Mouse (Mus musculus): ENCODE results near the gene Pank2.
"Not testable (repeated sequence)": the region's sequence is repeated elsewhere in the genome, so short reads cannot be mapped to it uniquely, and the experiment has no call there.

The Pank2 gene

DNA sequence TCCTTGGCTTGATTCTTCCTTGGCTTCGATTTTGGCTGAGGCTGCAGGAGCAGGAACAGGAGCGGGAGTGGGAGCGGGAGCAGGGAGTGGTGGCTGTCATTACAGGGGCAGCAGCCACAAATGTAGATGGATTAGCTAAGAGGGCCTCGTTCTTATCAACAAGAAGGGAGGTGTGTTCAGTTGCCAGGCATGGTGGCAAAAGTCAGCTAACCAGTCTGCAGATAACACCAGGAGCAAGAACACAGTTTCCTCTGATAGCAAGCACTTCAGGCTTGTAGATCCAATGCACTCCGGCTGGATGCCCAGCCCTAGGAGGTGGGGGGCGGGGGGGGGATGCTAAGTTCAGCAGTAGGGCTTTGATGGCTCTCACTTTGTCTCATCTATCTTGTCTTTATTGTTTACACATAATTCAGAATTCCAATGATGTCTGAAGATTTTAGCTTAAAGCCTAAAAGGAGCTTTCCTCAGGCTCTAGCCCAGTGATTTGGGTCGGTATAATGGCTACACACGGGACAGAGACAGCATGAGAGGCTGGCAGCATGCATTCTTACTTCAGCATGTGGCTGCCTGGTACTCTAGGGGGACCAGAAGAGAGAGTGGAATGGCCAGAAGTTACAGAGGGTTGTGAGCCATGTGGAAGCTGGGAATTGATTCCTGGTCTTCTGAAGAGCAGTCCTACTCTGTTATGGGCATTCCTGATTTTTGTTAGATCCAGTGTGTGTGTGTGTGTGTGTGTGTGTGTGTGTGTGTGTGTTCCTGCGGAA is 1.6 kb upstream of the Pank2 start:
- DNase-seq (ENCODE audit: low spot score in 2 of 2) = no peak

DNA sequence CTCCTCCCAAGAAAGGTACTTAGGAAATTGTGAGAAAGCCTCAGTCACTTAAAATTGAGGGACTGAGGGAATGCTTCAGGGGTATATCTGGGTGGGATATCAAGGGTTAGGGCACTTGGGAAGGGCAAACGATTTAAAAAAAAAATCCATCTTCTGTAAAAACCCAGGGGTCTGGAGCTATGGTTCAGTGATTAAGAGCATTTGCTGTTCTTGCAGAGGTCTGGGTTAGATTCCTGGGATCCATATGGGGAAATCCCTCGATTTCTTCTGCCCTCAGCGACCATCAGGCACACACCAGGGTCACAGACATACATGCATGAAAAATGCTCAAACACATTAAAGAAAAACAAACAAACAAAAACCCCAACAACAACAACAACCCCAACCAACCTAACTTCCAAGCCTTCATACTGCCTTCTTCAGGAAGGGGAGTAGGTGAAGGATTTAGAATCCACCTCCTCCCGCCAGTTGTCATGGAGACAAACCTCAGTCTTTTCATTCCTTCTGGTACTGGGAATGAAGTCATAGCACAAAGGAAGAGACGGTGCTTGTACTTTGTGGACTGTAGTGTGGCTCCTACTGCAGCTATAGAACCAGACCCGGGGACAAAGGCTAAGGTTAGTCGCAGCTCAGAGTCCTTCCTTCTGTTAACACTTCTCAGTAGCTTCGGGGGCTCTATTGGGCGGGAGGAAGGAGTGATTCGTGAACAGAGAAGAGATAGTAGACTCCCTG is 648 bp upstream of the Pank2 start:
- no peak for DNase-seq (ENCODE audit: low spot score in 2 of 2)

DNA sequence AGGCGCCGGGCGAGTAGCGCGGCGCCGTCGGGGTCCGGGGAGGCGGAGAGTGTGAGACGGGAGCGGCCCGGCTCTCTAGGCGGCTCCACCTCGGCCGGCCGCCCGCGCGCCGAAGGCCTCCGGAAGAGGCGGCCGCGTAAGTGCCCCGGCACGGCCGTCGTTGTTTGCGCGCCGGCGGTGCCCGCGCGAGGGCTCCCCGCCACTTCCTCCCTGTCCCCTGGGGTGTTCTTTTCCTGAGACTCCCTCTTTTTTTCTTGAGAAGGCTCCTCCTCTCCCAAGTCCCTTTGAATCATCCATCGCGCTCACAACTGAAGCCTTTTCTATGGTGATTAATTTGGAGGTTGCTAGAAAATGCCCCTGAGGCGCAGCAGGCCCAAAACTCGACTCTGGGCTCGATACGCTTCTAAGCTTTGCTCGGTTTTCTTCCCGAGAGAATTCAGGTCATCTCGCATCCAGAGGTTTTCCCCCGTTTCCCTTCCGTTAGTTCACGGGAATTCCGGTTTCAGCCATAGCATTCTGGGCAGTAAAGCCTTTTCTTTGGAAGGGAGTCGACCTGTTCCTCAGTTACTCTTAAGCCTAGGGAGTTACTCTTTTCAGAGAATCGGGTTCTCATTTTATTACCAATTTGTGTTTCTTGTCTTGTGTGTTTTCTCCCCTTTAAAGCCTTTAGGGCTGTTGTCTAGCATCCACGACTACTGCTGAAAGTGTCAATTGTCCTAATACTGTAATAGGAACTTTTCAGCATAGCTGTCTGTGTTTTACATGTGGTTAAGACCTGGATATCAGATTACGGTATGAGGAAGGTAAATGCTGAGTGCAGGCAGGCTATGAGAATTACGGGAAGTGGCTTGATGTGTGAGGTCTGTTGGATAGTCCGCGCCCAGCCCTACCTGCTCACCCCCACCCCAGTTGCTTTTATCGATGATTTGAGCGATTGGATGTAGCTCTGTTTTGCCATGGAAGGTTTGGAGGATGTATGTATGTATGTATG is 680 bp downstream of the Pank2 start:
- DNase-seq (ENCODE audit: low spot score in 2 of 2) = peak in 1 of 2 experiments; percentile 46

DNA sequence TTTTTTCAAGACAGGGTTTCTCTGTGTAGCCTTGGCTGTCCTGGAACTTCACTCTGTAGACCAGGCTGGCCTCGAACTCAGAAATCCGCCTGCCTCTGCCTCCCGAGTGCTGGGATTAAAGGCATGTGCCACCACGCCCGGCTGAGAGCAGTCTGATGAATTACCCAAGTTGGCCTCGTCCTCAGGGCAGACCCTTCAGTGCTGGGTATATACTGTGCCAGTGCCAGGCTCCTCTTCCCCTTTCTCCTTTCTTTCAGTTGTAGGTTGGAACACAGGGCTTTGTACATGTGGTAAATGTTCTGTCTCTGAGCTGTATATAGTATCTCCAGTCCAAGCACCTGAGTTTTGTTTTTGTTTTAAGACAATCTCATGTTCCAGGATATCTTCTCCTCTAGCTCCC is 1.7 kb downstream of the Pank2 start:
- DNase-seq (ENCODE audit: low spot score in 2 of 2) = no peak

DNA sequence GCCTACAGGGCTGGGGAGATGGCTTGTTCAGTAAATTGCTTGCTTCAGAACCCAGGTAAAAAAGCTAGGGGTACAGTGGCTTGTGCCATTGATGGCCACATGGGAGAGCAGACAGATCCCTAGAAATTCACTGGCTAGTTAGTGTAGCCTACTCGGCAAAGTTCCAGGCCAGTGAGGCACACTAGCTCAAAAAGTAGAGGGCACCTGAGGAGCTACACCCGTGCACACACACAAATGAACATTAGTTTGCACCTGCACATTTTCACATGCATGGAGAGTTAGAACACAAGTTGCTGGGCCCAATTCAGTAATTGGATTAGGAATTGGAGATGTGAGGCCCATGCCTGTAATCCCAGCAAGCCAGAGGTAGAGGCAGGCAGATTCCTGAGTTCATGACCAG is 2.8 kb downstream of the Pank2 start:
- no peak for DNase-seq (ENCODE audit: low spot score in 2 of 2)

DNA sequence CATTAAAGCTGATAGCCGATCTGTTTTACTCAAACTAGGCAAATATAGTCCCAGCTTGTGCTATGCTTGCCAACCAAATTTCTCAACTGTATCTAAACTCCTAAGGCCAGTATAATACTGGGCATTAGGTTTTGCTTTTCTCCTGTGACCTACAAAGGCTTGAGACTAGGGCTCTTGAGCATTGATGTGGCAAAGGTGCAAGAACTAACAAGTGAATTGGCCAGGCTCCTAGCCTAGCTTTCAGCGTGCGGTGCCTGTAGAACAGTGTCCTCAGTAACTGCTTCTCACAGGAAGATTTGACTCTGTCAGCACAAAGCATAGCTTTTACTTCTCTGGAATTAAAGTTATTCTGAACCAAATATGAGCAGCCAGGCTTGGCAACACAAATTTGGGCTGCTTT is 13.2 kb downstream of the Pank2 start:
- no peak for DNase-seq (ENCODE audit: low spot score in 2 of 2)

DNA sequence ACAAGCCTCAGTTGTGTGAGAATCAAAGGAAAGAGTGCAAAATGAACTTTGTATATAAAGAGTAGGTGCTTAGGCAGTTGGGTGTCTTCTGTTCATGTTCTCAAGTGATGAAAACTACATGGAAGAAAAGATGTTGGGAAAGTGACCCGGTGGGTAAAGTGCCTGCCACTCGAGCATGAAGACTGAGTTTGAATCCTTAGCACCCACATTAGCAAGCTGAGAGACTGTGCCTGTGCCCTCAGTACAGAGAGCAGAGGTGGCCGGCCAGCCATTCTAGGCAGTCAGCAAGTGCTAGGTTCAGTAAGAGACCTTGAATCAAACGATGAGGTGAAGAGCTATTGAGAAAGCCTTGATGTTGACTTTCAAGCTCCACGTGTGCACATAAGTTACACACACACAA is 14.4 kb downstream of the Pank2 start:
- DNase-seq (ENCODE audit: low spot score in 2 of 2) = no peak

DNA sequence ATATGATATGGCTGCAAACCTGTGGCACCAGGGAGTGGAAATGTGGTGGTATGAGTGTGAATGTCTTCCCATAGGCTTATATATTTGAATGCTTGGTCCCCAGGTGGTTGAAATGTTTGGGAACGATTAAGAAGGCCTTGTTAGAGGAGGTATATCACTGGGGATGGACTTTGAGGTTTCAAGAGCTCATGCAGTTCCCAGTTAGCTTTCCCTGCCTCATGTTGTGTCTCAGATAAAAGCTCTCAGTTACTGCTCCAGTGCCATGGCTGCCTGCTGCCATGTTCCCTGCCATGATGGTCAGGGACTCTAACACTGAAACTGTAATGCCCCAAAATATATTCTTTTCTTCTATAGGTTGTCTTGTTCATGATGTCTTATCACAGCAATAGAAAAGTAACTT is 19.3 kb downstream of the Pank2 start:
- no peak for DNase-seq (ENCODE audit: low spot score in 2 of 2)

DNA sequence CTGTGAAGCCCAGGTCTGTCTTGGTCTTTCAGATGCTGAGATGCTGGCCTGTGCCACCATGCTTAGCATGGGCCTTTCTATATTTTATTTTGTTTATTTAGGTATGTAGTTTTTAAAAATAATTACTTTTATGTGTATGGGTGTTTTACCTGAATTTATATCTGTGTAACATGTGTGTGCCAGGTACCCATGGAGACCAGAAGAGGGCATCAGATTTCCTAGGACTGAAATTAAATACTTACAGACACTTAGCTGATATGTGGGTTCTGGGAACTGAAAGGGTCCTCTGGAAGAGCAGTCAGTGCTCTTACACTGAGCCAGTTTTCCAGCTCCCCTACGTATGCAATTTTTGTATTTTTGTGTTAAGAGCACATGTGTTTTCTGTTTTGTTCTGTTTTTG is 24.0 kb downstream of the Pank2 start:
- DNase-seq (ENCODE audit: low spot score in 2 of 2) = no peak

DNA sequence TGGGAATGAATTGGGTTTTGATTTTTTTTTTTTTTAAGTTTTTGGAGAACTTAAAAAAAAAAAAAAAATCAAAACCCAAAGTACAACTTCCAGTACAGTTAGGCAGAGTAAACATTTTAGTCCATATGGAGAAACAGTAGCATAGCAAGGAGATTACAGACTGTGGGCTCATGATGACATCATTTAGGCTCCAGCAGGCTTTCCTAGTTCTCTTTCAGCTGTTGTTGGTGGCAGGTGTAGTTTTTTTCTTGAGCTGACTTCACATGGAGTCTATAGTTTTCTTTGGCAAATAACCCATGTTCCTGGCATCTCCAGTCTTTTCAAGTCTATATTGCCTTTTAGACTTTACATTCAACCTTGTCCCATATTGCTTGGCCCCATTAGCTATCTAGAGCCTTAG is 28.4 kb downstream of the Pank2 start:
- DNase-seq (ENCODE audit: low spot score in 2 of 2) = no peak

DNA sequence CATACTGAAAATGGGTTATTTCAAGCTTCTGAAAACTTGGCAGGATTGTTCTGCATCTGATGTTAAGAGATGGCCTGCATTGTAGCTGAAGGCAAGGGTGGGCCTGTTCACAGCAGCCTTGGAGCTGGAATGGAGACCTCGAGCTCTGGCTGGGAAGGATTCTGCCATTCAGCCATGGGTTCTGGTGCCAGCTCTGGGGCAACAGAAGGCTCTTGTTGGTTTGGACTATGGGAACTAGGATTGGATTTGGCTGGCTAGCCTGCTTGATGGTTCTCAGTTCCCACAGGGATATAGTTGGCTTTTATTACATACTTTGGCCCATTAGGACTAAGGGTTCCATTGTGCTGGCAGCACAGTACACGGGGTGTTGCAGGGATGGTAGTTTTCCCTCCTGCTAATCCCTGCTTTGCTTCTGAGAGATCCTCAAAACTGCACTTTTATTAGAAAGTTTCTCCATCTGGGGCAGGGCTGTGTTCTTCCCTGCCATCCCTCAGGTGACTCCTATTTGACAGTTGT is 34.5 kb downstream of the Pank2 start:
- DNase-seq (ENCODE audit: low spot score in 2 of 2) = peak in 1 of 2 experiments; percentile 44

DNA sequence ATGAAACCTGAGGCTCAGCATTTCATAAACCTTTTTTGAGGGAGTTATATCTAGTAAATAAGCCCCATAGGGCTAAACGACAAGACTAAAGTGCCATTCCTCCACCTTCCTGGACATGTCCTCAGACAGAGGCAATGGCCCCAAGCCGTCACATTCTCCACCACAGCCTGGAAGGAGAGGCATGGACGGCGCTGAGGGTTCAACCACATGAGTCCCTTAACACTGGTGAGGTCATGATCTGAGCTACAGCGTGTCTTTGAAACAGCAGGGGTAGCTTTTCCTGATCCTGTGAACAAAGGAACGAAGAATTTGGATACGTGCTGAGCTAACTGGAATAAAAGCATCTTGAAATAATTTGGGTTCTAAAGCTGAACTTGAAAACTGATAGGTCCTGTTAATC is 36.4 kb downstream of the Pank2 start:
- DNase-seq (ENCODE audit: low spot score in 2 of 2) = not testable (repeated sequence)

DNA sequence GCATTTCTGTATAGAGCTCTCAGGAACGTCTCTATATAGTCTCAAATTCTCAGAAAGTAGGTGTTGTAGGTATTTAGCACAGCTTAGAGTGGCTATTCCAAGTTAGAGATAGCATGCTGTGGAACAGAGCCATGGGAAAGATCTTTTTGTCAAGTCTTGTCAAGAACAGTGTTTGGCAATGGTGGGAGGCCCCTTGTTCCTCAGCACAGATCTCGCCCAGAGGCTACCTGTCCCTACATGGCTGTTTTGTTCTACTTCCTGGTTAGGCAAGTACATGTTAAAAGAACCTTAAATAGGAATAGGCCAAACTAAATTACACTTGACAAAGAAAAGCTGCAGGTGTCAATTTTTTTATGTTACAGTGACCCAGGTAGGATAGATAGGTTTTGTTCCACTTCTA is 38.2 kb downstream of the Pank2 start:
- no peak for DNase-seq (ENCODE audit: low spot score in 2 of 2)

DNA sequence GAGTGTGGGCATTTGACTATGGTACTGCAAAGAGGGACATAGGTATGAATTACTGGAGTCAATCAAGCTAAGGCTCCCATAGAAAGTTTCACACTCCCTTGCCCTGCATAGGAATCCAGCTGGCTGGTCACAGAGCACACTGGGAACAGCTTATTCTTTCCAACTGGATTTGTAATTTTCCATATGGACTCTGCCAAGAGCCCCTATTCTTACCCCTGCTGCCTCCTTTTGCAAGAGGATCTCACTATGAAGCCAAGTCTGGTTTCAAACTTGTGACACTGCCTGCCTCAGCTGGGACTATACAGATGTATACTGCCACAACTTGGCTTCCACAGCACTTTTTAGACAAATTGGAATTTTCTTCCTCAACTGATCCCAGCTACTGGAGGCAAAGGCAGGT is 39.3 kb downstream of the Pank2 start:
- DNase-seq (ENCODE audit: low spot score in 2 of 2) = no peak

DNA sequence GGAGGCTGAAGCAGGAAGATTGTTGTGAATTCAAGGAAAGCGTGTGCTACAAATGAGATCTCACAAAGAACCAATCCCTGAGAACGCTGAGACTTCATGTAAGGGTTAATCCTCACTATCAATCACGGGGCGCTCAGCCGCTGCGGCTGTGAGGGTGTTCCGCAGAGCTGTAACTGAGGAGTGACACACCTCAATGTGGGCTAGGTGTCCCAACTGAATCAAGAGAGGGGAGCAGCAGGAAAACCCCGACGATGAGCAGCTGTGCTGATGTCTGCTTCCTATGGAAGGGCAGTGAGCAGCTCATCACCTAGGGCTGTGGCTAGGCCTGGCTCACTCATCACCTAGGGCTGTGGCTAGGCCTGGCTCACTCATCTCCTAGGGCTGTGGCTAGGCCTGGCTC is 42.2 kb downstream of the Pank2 start:
- no peak for DNase-seq (ENCODE audit: low spot score in 2 of 2)

DNA sequence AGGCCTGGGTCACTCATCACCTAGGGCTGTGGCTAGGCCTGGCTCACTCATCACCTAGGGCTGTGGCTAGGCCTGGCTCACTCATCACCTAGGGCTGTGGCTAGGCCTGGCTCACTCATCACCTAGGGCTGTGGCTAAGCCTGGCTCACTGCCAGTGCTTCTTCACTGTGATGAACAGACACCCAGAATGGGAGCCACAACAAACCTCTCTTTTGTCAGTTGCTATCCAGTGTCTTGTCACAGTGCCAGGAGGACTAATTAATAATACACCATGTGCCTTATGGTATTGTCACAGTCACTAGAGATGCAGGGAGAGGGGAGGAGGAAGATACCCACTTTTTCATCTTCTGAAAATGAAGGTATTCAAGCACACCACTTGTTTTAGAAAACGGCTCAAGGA is 42.9 kb downstream of the Pank2 start:
- not testable (repeated sequence) for DNase-seq (ENCODE audit: low spot score in 2 of 2)

DNA sequence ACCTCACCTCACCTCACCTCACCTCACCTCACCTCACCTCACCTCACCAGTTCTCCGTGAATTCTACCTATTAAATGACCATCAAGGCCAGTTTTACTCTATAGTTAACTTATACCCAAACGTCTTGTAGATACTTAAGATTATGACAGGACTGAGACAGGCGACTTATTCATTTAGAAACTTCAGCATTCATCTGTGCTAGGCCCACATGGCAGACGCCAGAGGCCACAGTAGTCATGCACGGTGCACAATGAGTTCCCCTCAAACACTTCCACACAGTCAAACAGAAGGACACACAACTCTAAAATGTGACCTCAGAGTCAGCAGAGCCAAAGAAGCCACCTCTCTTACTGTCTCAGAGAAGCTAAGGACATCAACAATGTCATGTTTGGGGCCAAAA is 45.1 kb downstream of the Pank2 start:
- no peak for DNase-seq (ENCODE audit: low spot score in 2 of 2)

DNA sequence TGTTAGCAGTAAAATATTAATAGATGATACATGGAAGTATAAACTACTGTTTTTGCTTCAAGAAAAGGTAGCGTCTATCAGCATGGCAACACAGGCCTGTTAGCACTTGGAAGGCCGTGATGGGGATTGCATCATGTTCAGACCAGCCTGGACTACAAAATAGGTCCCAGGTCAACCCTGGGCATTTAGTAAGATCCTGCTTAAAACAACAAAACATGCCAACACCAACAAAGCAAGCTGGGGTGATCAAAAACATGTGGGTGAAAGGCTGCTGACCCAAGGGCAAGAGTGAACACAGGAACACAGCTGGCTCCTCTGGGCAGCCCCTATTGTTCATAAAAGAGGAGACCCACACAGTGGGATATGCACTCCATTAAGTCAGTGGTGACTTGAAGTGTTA is 45.5 kb downstream of the Pank2 start:
- DNase-seq (ENCODE audit: low spot score in 2 of 2) = no peak

DNA sequence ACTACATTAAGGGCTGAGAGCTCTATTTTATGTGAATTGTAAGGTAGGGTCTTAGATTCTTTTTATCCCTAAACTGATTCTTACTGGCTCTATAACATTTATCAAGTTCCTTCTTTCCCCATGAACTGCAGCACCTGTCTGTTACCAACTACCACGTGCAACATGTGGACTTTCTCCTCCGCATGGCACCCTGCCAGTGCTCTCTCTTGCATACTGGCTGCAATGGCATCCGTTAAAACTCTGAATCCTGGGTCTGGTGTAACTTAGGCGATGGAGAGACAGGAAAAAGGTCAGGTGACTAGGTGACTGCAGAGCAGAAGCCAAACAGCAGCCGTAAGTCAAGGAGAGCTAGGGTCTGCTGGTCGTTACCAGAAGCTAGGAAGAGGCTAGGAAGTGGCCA is 47.0 kb downstream of the Pank2 start:
- no peak for DNase-seq (ENCODE audit: low spot score in 2 of 2)

DNA sequence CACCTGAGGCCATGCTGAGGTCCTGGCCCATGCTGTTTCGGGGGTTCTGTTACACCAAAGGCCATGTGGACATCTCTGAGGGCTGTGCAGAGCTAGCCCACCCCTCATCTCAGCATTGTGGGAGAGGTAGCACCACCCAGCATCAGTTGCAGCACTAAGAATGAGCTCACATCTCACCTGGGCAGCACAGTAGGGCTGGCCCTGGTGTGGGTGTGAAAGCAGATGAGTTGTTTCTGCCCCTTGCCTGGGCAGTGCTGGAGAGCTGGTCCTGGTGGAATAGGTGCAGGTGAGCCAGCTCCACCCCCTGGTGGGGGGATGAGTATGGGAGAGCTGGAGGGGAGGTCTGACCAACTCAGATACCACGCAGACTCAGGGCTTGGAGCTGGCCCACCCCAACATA is 53.9 kb downstream of the Pank2 start:
- no peak for DNase-seq (ENCODE audit: low spot score in 2 of 2)

DNA sequence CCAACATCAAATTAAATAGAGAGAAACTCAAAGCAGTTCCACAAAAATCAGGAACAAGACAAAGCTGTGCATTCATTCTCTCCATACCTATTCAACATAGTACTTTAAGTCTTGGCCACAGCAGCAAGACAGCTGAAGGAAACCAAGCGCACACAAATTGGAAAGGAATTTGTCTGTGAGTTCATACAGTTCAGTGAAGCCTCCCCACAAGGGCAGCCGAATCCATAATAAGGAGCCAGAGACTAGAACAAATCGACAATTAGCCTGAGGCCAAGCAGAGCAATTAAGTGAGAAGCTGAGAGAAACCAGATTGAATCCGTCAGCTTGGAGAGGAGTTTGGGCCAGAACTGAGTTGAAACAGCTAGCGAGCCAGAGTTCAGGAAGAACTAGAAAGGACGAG is 57.1 kb downstream of the Pank2 start:
- no peak for DNase-seq (ENCODE audit: low spot score in 2 of 2)

DNA sequence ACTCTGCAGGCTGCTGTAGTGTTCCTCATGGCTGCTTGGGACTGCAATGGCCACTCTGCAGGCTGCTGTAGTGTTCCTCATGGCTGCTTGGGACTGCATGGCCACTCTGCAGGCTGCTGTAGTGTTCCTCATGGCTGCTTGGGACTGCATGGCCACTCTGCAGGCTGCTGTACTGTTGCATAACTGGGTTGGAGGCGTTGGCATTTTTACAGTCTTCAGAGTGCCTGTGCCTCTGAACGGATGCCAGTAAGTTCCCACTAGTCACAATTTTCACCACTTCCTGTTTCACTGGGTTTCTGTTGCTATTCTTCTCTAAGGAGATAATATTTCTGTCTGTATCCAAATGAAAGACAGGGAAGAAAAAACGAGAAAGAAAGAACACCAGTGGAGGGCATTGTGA is 58.9 kb downstream of the Pank2 start:
- DNase-seq (ENCODE audit: low spot score in 2 of 2) = not testable (repeated sequence)
